Mouse (Mus musculus): ENCODE results near the gene Mlc1.

Gene Mlc1

DNA sequence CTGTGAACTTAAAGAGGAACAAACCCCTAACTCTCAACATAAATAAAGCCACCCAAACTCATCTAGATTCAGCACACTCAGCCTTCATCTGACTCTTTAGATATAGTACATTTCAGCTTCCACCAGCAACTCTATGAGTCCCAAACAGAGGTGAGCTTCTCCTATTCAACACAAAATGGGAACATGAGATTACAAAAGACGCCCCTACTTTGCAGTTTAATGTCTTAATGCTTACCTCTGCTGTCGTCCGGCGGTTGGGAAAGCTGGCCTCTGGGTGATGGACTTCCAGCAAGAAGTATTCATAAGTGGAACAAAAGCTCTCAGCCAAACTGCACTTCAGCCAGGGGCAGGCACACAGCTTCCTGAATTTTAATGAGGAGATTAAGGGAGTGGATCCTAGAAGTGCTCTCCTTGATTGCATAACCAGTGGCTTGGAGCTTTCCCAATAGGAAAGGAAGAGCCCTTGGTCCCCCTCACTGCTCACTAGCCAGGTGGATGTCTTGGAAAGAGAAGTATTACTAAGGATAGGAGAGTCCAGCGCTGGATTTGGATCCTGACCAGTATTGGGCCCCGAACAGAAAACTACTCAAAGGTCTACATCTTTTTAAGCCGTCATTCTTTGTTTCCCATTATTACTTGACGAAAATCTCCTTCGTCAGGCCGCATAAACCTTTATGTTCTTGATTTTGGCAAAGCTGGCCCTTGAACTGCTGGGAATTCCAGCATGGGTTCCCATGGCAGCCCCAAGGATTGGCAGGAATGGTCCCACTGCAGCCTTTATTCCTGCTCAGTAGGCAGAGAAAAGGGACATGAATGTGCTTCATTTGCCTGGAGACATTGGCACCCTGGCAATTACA, at the start of gene Mlc1:
TSS of gene Mlc1 (minus strand) at position 727 of the 857 bp plus-strand sequence.
- DNase-seq (ENCODE audit: low spot score): no peak

DNA sequence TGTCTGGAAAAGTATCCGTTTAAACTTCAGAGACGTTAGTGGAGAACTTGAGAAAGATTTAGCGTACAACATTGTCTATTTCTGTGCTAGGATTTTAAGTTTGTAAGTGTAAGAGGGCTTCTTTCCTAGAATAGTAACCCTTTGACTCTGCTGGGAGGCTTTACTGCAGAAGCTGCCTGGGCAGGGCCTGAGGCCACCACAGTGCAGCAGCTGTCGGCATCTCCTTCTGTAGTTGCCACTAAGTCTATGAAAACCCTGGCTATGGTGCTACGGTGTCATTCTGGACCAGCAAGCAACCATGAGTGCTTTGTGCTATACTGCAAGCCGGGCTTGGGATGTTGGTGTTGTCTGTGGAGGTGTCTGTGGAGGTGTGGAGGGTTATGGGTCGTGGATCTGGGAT, 41.7 kb upstream of the Mlc1 start:
- DNase-seq (ENCODE audit: low spot score): no peak

DNA sequence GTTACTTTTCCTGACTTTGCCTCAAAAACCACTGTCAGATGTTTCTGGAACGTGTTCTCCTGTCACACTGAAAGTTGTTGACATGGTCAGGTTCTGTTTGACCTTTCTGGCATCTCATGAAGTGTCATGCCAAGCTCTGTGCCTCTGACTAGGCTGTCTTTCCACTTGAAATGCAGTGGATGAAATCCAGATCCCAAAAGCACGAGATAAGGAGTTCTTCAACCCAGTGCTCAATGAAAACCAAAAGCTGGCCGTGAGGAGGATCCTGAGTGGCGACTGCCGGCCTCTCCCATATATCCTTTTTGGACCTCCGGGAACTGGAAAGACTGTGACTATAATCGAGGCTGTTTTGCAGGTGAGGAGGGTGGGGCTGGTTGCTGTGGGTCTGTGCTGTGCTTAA, 41.3 kb upstream of the Mlc1 start:
- no peak for DNase-seq (ENCODE audit: low spot score)

DNA sequence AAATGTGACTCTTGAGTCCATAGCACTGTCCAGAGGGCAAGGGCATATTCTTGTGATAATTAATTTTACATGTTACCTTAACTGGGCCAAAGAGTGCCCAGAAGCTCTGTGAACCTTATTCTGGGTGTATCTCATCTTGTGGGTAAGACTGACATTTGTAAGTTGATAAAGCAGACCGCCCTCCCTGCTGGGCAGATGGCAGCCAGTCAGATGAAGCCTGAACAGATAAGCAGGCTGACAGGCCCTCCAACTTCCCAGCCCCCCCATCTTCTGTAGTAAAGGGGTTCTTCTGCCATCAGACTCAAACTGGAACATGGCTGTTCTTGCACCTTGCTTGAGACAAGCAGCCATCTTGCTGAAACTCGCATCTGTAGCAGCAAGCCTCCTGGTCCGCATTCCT, 37.9 kb upstream of the Mlc1 start:
- DNase-seq (ENCODE audit: low spot score): no peak

DNA sequence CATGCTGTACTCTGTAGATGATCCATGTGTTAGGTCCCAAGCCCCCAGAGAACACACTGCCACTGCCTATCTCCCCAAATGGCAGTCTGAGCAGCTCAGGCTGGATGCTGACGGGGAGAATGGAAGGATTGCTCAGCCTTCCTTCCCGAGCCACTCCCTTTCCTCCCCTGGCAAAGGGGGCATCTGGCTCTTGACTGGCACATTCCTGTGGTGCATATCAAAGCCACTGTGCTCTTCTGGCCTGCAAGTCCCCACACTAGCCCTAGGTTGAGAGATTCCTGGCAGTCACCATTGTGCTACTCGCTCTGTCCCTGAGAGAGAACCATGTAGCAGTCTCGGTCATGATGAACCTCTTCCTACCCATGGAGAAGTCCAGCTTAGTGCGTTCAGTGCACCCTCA, 29.0 kb upstream of the Mlc1 start:
- no peak for DNase-seq (ENCODE audit: low spot score)

DNA sequence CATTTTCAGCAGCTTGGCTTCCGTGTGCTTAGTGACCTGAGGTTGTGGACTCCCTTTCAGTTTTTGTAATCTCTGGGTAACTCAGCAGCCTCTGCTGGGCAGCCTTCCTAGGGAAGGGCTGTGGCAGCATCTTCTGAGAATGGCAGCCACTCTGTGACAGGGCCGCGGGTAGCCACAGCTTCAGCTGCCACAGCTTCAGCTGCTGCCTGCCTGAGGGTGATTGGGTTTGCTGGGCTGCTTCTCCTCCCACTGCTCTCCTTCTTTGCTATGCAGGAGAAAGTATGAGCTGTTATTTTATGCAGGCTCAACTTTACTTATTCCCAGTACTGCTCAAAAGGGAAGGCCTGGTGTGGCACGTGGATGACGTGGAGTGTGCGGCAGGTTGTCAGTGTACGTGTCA, 28.2 kb upstream of the Mlc1 start:
- DNase-seq (ENCODE audit: low spot score): no peak

DNA sequence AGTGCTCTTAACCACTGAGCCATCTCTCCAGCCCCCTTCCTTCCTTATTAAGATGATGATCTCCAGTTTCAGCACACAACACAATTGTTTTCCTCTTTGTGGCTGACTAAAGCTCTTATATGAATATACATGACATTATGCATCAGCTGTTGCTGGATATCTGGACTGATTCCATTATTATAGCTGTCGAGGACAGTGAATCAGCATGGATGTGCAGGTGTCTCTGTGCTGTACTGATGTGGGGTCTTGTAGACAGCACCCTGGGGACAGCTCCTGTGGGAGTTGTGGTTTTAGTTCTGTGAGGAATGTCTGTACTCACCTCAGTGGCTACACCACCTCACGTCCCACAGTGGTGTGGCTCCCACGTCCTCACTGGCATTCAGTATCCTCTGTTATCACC, 22.4 kb upstream of the Mlc1 start:
- DNase-seq (ENCODE audit: low spot score): no peak

DNA sequence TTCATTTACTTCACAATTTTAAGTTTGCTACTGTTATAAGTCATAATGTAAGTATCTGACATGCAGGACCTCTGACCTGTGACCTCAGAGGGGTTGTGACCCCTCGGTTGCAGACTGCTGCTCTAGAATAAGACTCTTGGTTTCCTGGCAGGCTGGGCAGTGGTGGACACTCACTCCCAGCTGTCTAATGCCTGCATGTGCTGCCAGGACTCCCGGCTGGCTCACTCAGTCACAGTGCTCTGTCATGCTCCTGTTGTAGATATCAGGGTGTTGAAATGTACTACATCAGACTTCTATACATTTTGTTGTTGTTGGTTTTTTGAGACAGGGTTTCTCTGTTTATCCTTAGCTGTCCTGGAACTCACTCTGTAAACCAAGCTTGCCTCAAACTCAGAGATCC, 21.6 kb upstream of the Mlc1 start:
- DNase-seq (ENCODE audit: low spot score): no peak

DNA sequence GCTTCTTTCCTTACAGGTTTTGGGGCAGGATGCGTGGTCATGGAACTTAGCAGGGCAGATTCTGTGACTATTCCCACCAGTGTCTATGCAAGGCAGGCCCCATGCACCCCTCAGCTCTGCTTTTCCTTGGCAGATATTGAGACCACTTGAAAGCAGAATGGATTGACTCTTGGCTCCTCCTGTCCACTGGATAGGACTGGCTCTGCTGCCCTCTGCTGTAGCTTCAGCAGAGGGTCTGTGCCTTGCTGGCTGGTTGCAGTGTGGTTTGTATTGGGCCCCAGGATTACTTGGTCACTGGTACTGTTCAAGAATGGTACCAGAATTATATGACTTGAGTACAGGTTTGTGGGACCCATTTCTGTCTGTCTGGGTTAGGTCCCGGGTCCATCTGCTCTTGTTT, 20.3 kb upstream of the Mlc1 start:
- DNase-seq (ENCODE audit: low spot score): no peak

DNA sequence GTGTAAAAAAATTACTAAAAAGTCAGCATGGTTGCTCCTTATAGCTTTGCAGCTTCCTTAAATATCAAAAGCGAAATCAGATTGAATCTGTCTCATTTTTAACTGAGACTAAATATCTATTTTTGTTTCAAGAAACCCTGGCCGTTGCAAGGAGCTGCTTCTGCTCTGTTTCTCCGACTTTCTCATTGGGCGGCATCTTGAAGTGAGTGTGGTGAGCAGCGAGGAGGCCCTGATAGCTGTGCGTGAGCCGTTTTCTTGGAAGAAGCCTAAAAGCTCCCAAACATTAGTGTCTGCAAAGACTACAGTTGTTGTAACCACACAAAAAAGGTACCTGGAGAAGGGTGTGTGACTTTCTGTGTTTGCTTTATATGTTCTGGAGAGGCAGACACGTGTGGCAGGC, 19.8 kb upstream of the Mlc1 start:
- DNase-seq (ENCODE audit: low spot score): no peak

DNA sequence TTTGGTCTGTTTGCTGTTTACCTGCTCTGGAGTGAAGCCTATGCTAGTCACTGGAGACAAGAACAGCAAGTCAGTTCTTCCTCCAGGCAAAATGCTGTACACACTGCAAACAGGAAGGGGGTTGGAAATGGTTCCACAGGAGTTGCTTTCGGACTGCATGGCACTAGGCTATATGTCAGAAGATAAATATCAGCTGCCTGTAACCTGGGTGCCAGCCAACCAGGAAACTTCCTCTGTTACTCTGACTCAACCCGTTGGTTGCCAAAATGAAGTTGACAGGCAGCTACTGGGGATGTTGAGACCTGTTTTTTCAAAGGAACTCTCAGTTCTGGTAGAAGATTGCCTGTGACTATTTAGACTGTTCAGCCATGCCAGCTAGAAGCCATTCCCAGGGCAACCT, 10.4 kb upstream of the Mlc1 start:
- no peak for DNase-seq (ENCODE audit: low spot score)

DNA sequence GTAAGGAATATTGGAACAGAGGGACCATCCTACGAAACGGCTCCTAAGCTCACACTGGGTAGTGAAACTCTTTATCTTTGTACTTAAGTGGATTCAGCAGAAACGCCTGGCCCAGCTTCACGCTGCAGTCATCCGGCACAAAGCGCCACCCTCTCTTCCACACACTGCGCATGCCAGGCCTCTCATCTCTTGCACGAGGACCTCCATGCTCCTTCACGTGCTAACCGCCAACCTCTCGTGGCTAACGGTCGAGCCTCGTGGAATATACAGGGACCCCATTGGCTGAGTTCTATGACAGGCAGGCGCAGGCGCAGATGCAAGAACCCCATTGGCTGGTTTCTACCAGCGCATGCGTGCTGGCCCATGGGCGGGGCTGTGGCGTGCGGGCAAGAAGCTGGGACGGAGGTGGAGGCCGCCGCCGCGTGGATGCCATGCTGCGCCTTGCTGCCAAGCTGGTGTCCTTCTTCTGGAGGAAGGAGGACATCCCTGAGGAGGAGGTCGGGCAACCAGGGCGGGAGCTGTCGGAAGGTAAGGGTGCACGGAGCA, 3.8 kb upstream of the Mlc1 start, which contains the start of gene Mov10l1:
TSS of gene Mov10l1 (plus strand) at position 376 of the 546 bp plus-strand sequence.
- DNase-seq (ENCODE audit: low spot score): peak; percentile 96

DNA sequence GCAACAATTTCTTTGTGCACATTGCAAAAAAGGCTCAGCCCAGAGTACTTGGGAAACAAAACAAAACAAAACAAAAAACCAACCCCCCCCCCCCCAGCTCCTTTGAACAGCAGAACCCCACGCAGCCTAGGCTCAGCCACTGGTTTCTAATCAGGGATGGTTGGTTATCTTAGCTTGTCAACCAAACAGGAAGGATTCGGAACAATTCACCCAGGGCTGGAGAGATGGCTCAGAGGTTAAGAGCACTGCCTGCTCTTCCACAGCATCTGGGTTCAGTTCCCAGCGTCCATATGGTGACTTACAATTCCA, 285 bp upstream of the Mlc1 start:
- no peak for DNase-seq (ENCODE audit: low spot score)

DNA sequence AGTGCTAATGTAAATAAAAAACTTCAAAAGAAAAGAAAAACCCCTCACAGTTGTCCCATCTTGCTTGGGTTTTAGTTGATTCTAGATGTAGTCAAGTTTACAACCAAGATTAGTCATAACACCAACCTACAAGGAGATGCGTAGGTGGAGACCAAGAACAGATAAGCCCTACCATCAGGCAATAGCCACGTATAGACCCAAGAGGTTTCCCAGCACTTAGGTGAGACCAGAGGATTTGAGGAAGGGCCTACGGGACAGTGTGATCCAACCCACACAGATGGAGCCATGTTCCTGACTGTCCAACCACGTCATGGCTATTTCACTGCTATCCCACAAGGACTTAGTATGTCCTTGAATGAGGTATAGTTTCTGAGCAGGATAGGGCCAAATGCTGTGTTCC, 6.5 kb downstream of the Mlc1 start:
- DNase-seq (ENCODE audit: low spot score): no peak

DNA sequence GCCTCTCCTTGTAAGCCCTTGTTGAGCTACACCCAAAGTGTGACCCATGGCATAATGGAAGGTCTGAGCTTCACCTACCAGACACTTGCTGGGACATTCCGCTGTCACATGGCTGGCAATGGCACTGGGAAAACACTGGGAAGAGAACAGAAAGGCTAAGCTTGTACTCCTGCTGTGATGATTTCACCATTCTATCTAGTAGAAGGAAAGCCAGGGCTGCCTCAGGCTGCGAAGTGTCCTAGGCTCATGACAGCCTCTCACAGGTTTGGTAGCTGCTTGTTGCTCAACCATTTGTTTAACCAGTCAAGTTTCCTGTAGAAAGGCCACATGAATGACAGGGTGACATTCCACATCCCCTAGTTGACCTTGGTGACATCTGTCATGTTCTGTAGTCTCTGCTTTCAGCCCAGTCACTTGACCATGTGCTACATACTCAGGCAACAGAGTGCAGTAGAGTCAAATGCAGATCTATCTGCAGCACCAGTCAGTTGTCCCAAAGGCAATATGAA, 14.7 kb downstream of the Mlc1 start:
- DNase-seq (ENCODE audit: low spot score): no peak

DNA sequence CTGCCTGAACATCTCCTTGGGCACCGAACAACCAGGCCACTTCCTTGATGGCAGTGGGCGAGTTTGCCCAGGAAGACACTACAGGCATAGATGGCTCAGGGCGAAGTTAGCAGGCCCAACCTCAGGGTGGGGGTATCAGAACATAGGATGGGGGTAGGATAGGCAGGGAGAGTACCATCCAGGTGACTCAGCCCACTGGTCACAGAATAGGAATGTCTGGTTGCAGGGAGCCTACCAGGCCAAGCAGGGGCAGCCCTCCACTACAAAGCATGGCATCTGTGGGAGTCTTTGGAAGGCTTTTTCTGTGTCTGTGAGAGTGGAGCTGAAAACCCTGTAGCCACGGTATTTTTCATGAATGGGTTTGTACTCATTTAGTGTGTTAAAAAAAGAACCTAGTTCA, 21.3 kb downstream of the Mlc1 start:
- DNase-seq (ENCODE audit: low spot score): no peak

DNA sequence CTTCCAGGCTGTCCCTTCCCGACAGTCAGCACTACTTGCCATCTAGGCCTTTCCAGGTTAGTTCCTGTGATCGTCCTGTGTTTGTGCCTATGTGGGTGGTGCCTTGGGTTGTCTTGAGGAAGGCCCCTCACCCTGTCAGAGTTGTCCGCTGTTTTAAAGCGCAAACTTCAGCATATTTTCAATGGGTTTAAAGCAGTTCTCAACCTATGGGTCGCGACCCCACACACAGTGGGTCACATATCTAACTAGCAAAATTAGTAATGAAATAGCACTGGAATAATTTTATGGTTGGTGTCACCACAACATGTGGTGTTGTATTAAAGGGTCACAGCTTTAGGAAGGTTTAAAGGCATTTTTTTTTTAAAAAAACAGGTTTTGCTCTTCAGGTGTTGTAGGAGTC, 23.5 kb downstream of the Mlc1 start:
- no peak for DNase-seq (ENCODE audit: low spot score)

DNA sequence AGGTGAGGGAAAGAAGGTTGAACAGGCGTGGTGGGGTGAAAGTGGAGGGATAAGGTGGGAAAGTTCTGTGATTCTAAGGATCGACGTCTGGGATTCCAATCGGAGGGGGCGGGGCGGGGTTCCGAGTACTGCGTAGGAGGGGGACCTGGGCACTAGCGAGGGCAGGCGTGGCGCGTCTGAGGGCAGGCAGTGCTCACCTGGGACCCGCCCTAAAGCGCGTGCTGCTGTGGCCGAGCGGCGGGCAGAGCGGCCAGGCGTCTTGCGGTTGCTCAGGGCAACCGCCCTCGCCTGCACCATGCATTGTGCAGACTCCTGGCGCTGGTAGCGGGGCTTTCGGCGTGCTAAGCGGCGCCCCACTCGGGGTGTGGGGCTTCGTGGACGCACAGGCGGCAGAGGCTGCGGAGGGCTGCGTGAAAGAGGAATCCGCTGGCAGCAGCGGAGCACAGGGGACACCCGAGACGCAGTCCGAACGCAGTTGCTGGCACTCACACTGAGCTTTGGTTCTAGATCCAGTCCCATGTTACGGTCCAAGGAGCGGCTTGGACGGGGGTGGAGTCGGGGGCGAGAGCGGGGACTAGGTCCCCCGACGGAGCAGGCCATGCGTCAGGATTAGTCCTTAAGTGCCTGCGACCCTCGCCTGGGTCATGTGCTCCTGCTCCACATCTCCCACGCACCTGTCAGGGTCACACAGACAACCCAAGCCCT, 24.3 kb downstream of the Mlc1 start, which contains the start of gene Ttll8:
TSS of gene Ttll8 (minus strand) at position 51 of the 705 bp plus-strand sequence.
- peak; percentile 42 for DNase-seq (ENCODE audit: low spot score)

DNA sequence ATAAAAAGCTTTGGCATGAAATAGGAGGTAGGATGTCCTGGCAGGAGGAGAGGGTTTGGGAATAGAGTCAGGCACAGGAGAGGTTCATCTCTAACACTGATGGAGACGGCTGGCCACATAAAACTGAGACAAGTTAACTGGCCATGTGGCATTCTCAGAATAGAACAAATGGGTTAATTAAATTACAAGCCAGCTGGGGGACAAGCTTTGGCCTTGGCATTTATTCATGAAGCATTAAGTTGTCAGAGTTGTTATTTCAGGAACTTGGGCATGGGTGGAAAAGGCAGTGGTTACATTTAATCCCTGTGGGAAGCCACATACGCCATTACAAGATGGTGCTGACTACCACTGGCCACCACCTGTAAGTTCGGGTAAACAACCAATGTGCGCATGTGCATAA, 27.6 kb downstream of the Mlc1 start:
- DNase-seq (ENCODE audit: low spot score): no peak

DNA sequence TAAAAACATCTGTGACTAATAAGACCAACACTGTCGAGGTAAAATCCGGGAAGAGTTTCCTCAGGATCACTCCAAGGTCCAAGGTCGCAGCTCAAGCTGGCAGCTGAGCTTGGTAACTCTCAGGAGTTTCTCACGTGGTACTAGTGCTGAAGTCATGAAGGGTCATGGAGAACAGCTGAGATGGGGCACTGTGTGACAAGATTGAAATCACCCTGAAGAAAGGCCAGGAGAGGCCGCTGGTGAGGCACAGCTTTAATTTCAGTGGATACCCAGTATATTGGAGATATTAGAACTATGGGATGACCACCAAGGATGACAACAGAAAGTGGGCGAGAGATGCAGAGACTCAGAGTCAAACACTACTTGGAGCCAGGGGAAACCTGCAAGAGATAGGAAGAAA, 32.0 kb downstream of the Mlc1 start:
- DNase-seq (ENCODE audit: low spot score): no peak

DNA sequence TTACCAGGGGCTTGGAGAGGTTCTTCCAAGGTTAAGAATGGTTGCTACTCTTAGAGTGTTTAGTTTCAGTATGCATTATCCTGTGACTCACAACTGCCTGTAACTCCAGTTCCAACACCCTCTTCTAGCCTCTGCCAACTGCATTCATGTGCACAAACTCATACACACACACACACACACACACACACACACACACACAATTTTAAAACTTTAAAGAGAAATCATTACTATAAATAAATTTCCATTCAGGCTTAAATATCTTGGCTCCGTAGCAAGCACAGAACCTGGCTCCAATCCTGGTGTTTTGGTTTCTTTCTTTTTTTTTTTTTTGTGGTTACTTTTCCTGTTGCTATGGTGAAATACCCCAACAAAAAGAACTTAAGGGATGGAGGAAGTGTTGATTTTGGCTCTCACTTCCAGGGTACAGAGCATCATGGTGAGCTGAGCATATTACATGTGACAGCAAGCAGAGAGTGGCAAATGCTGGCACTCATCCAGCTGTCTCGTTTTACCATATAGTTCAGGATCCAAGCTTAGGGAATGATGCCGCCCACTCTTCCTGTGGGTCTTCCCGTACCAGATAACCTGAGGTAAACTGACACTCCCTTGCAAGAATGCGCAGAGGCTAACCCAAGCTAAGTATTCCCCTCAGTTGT, 34.8 kb downstream of the Mlc1 start:
- no peak for DNase-seq (ENCODE audit: low spot score)

DNA sequence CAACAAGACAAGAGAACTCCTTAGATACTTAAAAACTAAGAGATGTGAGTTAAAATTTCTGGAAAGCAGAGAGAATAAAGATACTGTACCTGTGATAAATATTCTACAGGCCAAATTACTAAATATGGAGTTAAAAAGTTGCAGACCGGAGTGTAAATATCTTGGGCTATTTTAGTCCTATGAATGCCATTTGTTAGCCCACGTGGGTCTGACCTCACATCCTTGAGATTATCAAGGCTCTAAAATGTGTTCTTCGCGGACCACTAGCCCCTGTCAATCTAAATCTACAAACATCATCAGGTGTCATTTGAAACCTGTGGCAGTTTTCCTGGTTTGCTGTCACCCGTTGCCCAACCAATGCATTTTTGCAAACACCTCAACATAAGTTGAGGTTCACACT, 36.0 kb downstream of the Mlc1 start:
- no peak for DNase-seq (ENCODE audit: low spot score)

DNA sequence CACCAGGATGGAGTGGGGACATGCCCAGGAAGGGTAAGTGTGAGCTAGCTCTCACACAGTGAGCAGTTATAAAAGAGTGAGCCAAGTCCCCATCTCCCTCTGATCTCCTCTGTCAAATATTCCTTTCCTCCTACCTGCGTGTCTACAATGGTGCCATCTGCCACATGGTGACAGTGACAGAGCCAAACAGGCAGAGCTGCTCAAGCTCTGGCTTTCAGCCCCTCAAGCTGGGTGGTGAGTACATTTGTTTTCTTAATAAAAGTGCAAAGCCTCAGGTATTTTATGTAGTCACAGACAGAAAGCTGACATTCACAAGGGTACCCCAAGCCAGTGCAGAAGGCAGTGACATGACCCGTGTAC, 41.5 kb downstream of the Mlc1 start:
- DNase-seq (ENCODE audit: low spot score): no peak

All from testis, postnatal 14 days (tissue).